Mouse (Mus musculus) brain, embryonic 14.5 days (tissue): ENCODE data around the gene Olfr90.

Experiments
- CTCF ChIP-seq: fragments of 200-500 bp; IDR thresholded peaks from 2 replicates; pipeline ENCODE4 v1.5.1; 2012; ENCODE audit warnings: inconsistent platforms, mild to moderate bottlenecking, moderate library complexity, borderline replicate concordance; ENCODE audit not compliant: insufficient read depth, insufficient read length; ENCODE audit errors: extremely low read depth
- POLR2A ChIP-seq: fragments of 200-500 bp; IDR thresholded peaks from 2 replicates; pipeline ENCODE4 v1.6.1; 2012; ENCODE audit warnings: mild to moderate bottlenecking, inconsistent platforms, borderline replicate concordance; ENCODE audit not compliant: poor library complexity, insufficient read depth, insufficient read length, severe bottlenecking; ENCODE audit errors: extremely low read depth

GRCm38 (mm10) chr17:37072730-37073276, 15.5 kb downstream of the Olfr90 start:
- TF ChIP-seq CTCF (no peak), POLR2A (no peak)
